Mouse (Mus musculus) forebrain, embryonic 11.5 days (tissue): ENCODE data around the gene Lgals3bp. TPM values are rescaled to one million over a fixed set of nuclear protein-coding genes. Genes with fewer than 3 reads are reported as not detected.

ENCODE experiments used
- ATAC-seq: fragments of 200-750 bp; cut with Nextera tagmentation; replicated peaks from 2 replicates; pipeline ENCODE4 v1.8.0; 2017; ENCODE audit warnings: moderate TSS enrichment; ENCODE audit not compliant: low FRiP score
- DNase-seq: peaks from one replicate; pipeline ENCODE4 v3.0.0-alpha.2; 2017; ENCODE audit warnings: low spot score
- H3K27ac ChIP-seq: fragments of 300-500 bp; sonication (generic); 2 replicates; pipeline ENCODE4 v1.5.1; 2014; ENCODE audit warnings: low read depth, low read length
- H3K27me3 ChIP-seq: fragments of 300-500 bp; sonication (generic); 2 replicates; pipeline ENCODE4 v1.6.1; 2014; ENCODE audit warnings: mild to moderate bottlenecking, low read length, mixed read lengths; ENCODE audit not compliant: control insufficient read depth, insufficient read depth
- H3K36me3 ChIP-seq: fragments of 300-500 bp; sonication (generic); 2 replicates; pipeline ENCODE4 v1.6.1; 2014; ENCODE audit warnings: mild to moderate bottlenecking, low read length, moderate library complexity, mixed read lengths; ENCODE audit not compliant: control insufficient read depth, insufficient read depth
- H3K4me1 ChIP-seq: fragments of 300-500 bp; sonication (generic); replicated peaks from 2 replicates; pipeline ENCODE4 v1.6.1; 2014; ENCODE audit warnings: low read length, mixed read lengths; ENCODE audit not compliant: control insufficient read depth, insufficient read depth
- H3K4me2 ChIP-seq: fragments of 300-500 bp; sonication (generic); 2 replicates; pipeline ENCODE4 v1.6.1; 2014; ENCODE audit warnings: low read depth, mild to moderate bottlenecking, low read length, moderate library complexity, mixed read lengths; ENCODE audit not compliant: severe bottlenecking
- H3K4me3 ChIP-seq: fragments of 300-500 bp; sonication (generic); 2 replicates; pipeline ENCODE4 v1.5.1; 2014; ENCODE audit warnings: low read depth, low read length
- H3K9ac ChIP-seq: fragments of 300-500 bp; sonication (generic); 2 replicates; pipeline ENCODE4 v1.6.1; 2014; ENCODE audit warnings: low read length
- H3K9me3 ChIP-seq: fragments of 300-500 bp; sonication (generic); 2 replicates; pipeline ENCODE4 v1.6.1; 2016; ENCODE audit warnings: low read length, mixed read lengths; ENCODE audit not compliant: control insufficient read depth
- WGBS: fragments of 180-500 bp; shearing (Covaris S2); extraction: QIAGEN DNeasy Blood & Tissue Kit; methylation state at CpG from one replicate; pipeline ENCODE4 v1.1.7; 2014; 5-methylcytosine and 5-hydroxymethylcytosine counted together
- polyA plus RNA-seq: library from polyadenylated mRNA; unstranded; fragments of >200 nt; fragmentation: Nextera tagmentation; extraction: Ambion mirVana; gene quantifications from 2 replicates; pipeline ENCODE4 v1.2.1, GENCODE M21; 2014

The Lgals3bp gene
- polyA plus RNA-seq, 1 experiment from 2014 or later = 1.1 TPM

- Histone ChIP-seq H3K4me2 (peak within 1 kb of the TSS; percentile 67), H3K9ac (peak within 1 kb of the TSS; percentile 89), H3K27me3 (no peaks in the 10 kb centered on the region), H3K9me3 (no peaks in the 10 kb centered on the region), H3K4me1 (peaks cover 9% of the 10 kb centered on the region; the same call in 1 of the 2 replicates), H3K36me3 (no peaks in the 10 kb centered on the region), H3K27ac (peak within 1 kb of the TSS; percentile 58), H3K4me3 (peak within 1 kb of the TSS; percentile 69)
- ATAC-seq (no peak), DNase-seq (no peak)
- 23% methylated on average over 6 of the region's 6 CpGs for WGBS
Observed at GRCm38 (mm10) chr11:118355640-118356039, 46.3 kb downstream of the Lgals3bp start, which contains the start of gene Timp2. TSS of gene Timp2 (minus strand) at chr11:118355740.

DNA sequence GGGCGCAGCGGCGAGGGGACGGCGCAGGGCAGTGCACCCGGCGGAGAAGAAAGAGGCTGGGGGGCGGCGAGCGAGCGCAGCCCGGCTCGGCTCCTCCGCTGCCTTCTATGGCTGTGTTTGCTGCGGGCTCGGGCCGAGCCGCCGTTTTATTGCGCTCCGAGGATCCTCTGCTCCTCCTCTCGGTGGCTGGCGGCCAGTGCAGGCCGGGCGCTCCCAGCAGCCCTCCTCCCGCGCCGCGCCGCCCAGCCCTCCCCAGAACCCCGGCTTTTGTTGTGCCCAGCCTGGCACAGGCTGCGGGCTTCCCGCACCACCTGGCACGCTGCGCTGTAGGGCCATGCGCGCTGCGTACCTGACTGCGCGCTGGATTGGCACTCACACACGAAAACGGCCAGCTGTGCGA, 46.7 kb downstream of the Lgals3bp start:
- peak overlapping the region; percentile 69 for H3K4me3 ChIP-seq
- peak overlapping the region; percentile 58 for H3K27ac ChIP-seq
- H3K4me2 ChIP-seq = peak overlapping the region; percentile 67
- H3K27me3 ChIP-seq = no peaks in the 10 kb centered on the region
- no peaks in the 10 kb centered on the region for H3K36me3 ChIP-seq
- H3K9ac ChIP-seq = peak overlapping the region; percentile 89
- H3K9me3 ChIP-seq = no peaks in the 10 kb centered on the region
- peaks cover 9% of the 10 kb centered on the region; the same call in 1 of the 2 replicates for H3K4me1 ChIP-seq
- ATAC-seq (peak; percentile 93), DNase-seq (peak; percentile 93)
- under 1% methylated on average over 37 of the region's 43 CpGs for WGBS

GRCm38 (mm10) chr11:118354636-118355191, 47.2 kb downstream of the Lgals3bp start:
- Histone ChIP-seq H3K4me2 (peak overlapping the region; percentile 67), H3K27me3 (no peaks in the 10 kb centered on the region), H3K9me3 (no peaks in the 10 kb centered on the region), H3K4me3 (peak overlapping the region; percentile 69), H3K27ac (peak overlapping the region; percentile 58), H3K4me1 (peaks cover 9% of the 10 kb centered on the region; the same call in 1 of the 2 replicates), H3K9ac (peak overlapping the region; percentile 89), H3K36me3 (no peaks in the 10 kb centered on the region)
- DNase-seq (no peak), ATAC-seq (no peak; the same call in none of the 2 replicates)
- WGBS = under 1% methylated on average over 39 of the region's 47 CpGs

- no peak overlapping the region for H3K27ac ChIP-seq
- no peaks in the 10 kb centered on the region for H3K27me3 ChIP-seq
- ATAC-seq (no peak), DNase-seq (no peak)
- peaks cover 8% of the 10 kb centered on the region; the same call in 1 of the 2 replicates for H3K4me1 ChIP-seq
- H3K4me2 ChIP-seq = no peak overlapping the region
- H3K4me3 ChIP-seq = no peak overlapping the region
- H3K9ac ChIP-seq = no peak overlapping the region
- WGBS = 94% methylated on average over 5 of the region's 5 CpGs
- H3K9me3 ChIP-seq = no peaks in the 10 kb centered on the region
- no peaks in the 10 kb centered on the region for H3K36me3 ChIP-seq
Observed at GRCm38 (mm10) chr11:118349494-118349893, 52.4 kb downstream of the Lgals3bp start.

DNA sequence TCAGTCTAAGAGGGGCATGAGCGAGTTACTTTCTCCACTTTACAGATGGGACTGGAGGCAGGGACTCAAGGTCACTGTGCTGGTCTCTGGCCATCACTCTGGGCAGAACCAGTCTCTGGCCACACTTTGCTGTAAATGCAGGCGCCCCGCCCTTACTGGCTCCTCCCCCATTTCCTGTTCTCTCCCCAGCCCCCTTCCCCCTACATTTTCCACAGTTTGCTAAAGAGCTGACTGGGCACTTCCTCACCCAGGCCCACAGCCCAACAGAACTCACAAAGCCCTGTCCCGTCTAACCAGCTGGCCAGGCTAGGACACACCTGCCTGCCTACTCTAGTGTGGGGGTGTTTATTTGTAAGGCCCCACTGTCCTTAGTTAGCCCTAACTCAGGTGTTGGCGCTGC, 53.0 kb downstream of the Lgals3bp start:
- H3K9ac ChIP-seq = no peak overlapping the region
- H3K36me3 ChIP-seq = no peaks in the 10 kb centered on the region
- peaks cover 8% of the 10 kb centered on the region; the same call in 1 of the 2 replicates for H3K4me1 ChIP-seq
- WGBS = 68% methylated on average over 5 of the region's 5 CpGs
- no peak overlapping the region for H3K27ac ChIP-seq
- H3K27me3 ChIP-seq = no peaks in the 10 kb centered on the region
- ATAC-seq (no peak), DNase-seq (no peak)
- no peak overlapping the region for H3K4me2 ChIP-seq
- no peak overlapping the region for H3K4me3 ChIP-seq
- no peaks in the 10 kb centered on the region for H3K9me3 ChIP-seq

GRCm38 (mm10) chr11:118348419-118348818, 53.5 kb downstream of the Lgals3bp start:
- ATAC-seq = no peak
- H3K4me2 ChIP-seq = no peak overlapping the region
- no peak overlapping the region for H3K27ac ChIP-seq
- H3K27me3 ChIP-seq = no peaks in the 10 kb centered on the region
- H3K9ac ChIP-seq = no peak overlapping the region
- H3K4me1 ChIP-seq = peaks cover 4% of the 10 kb centered on the region; the same call in 1 of the 2 replicates
- DNase-seq = no peak
- H3K36me3 ChIP-seq = no peaks in the 10 kb centered on the region
- H3K4me3 ChIP-seq = no peak overlapping the region
- no peaks in the 10 kb centered on the region for H3K9me3 ChIP-seq
- 80% methylated on average over 3 of the region's 3 CpGs for WGBS

DNA sequence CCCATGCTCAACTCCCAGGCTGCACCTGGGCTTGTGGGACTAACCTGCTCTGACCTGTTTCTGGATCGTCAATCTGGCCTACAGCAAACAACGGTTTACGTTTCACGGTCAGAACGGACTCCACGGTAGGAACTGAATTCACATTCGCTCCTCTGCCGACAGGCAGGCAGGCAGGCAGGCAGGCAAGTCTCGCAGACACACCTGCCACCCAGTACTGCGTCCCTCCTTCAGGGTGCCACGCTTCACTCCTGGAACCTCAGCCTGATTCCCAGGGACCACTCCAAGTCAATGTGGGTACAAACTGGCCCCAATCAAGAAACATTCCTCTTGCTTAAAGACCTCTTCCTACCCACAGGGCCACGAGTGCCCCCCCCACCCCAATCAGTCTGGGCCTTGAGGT, 54.0 kb downstream of the Lgals3bp start:
- H3K36me3 ChIP-seq = no peaks in the 10 kb centered on the region
- no peak overlapping the region for H3K9ac ChIP-seq
- WGBS = 91% methylated on average over 12 of the region's 12 CpGs
- DNase-seq = no peak
- no peaks in the 10 kb centered on the region for H3K9me3 ChIP-seq
- no peak overlapping the region for H3K4me2 ChIP-seq
- H3K27me3 ChIP-seq = no peaks in the 10 kb centered on the region
- H3K27ac ChIP-seq = no peak overlapping the region
- no peak overlapping the region for H3K4me3 ChIP-seq
- H3K4me1 ChIP-seq = 0 out of 2 replicates have a peak, but pooled peaks cover 2% of the 10 kb centered on the region
- no peak for ATAC-seq

DNA sequence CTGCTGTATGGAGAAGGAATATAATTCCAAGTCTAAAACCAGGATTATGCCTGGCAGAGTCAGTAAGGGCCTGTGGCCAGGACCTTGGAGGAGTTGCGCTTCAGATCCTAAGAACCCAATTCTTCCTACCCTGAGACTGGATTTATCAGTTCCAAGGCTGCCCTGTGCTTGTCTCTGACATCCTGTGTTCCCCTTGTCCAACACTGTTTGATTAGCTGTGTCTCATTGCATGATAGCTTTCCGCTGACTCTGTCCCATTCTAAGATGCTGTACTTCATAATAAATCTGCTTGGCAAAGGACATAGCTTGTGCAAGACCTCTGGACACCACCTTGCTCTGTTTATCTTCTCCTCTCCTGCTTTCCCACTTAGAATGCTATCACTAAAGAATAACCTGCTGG, 54.5 kb downstream of the Lgals3bp start:
- Histone ChIP-seq H3K9me3 (no peaks in the 10 kb centered on the region), H3K36me3 (no peaks in the 10 kb centered on the region), H3K4me1 (peaks cover 7% of the 10 kb centered on the region), H3K9ac (no peak overlapping the region), H3K27ac (no peak overlapping the region), H3K4me3 (no peak overlapping the region), H3K4me2 (no peak overlapping the region), H3K27me3 (no peaks in the 10 kb centered on the region)
- ATAC-seq (no peak), DNase-seq (no peak)
- WGBS = 91% methylated on average over 2 of the region's 2 CpGs
